Mouse (Mus musculus) erythroblast, embryonic 14.5 days (primary cell): ENCODE measurements around the gene Sh3pxd2a. TPM values are rescaled to one million over a fixed set of nuclear protein-coding genes. Genes with fewer than 3 reads are reported as not detected.

Experiments
- H3K27me3 ChIP-seq: 2 replicates; pipeline ENCODE4 v1.6.1; 2012; ENCODE audit warnings: inconsistent platforms; ENCODE audit not compliant: control insufficient read depth
- H3K36me3 ChIP-seq: 2 replicates; pipeline ENCODE4 v1.6.1; 2012; ENCODE audit warnings: mild to moderate bottlenecking, inconsistent platforms; ENCODE audit not compliant: control insufficient read depth
- H3K4me1 ChIP-seq: 2 replicates; pipeline ENCODE4 v1.6.1; 2012; ENCODE audit warnings: inconsistent platforms; ENCODE audit not compliant: control insufficient read depth
- H3K4me3 ChIP-seq: replicated peaks from 2 replicates; pipeline ENCODE3; 2012; ENCODE audit warnings: moderate library complexity, mild to moderate bottlenecking, inconsistent platforms
- H3K9me3 ChIP-seq: 2 replicates; pipeline ENCODE4 v1.6.1; 2012; ENCODE audit warnings: low read length, inconsistent platforms, mixed read lengths; ENCODE audit not compliant: control insufficient read depth
- GATA1 ChIP-seq: IDR thresholded peaks from 2 replicates; pipeline ENCODE4 v1.6.1; 2012; ENCODE audit warnings: low read length, inconsistent platforms, mixed read lengths
- TAL1 ChIP-seq: IDR thresholded peaks from 3 replicates; pipeline ENCODE4 v1.6.1; 2012; ENCODE audit warnings: low read length, inconsistent platforms, mixed read lengths
- polyA plus RNA-seq: library from polyadenylated mRNA; stranded (reverse); fragments of >175 nt; gene quantifications from 2 replicates; pipeline ENCODE4 v1.2.3, GENCODE M21; 2012

The Sh3pxd2a gene
- polyA plus RNA-seq, 1 experiment: 0.10 TPM

DNA sequence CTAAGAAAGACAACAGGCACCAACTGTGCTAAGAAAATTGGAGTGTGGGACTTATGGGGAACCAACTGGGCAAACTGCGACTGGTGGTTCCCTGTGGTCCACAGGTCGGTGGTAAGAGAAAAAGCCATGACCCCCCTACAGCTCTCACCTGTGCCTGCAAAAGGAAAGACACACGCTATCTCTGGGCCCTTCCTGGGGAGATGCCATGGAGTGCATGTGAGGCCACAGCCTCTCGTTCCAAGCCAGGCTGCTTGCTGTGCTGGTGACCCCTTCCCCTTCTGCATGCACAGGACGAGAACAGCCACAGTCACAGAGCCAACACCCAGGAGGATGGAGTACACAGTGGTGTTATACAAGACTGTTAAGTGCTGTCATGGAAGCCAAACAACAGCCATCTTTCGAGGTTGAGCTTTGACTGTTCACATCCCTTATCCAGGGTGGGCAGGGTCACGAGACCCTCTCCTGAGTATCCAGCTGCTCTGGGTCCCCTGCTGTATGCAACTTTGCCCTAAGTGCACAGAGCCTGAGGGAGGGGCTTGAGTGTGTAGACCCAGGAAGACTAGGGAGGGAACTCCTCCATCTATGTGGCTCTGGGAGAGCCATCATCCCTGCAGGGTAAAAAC is 117.1 kb downstream of the Sh3pxd2a start:
- Histone ChIP-seq H3K4me3 (no peak overlapping the region), H3K4me1 (peaks cover 21% of the 10 kb centered on the region), H3K9me3 (no peaks in the 10 kb centered on the region; the same call in 1 of the 2 replicates), H3K27me3 (peaks cover 49% of the 10 kb centered on the region), H3K36me3 (no peaks in the 10 kb centered on the region)
- no peak for TF ChIP-seq TAL1
- no peak for TF ChIP-seq GATA1

DNA sequence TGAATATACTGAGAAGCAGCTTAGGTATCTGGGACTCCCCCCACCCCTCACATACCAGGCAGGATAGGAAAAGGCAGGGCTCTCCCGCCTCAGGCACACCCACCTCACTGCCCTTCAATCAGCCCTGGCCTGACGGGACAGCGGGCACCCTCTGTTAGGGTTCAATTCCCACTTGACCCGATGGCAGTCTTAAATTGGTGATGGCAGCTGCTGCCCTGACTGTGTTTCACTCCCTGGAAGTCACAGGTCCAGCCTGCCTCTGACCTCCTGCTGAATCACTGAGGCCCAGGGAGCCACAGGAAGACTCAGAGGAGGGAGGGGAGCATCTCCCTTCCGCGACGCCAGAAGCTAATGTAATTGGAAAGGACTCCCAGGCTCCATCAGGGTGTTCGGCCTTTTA is 117.6 kb downstream of the Sh3pxd2a start:
- H3K4me3 ChIP-seq: no peak overlapping the region
- no peak for TF ChIP-seq GATA1
- no peak for TF ChIP-seq TAL1
- peaks cover 21% of the 10 kb centered on the region for H3K4me1 ChIP-seq
- H3K36me3 ChIP-seq: no peaks in the 10 kb centered on the region
- peaks cover 53% of the 10 kb centered on the region for H3K27me3 ChIP-seq
- no peaks in the 10 kb centered on the region; the same call in 1 of the 2 replicates for H3K9me3 ChIP-seq

DNA sequence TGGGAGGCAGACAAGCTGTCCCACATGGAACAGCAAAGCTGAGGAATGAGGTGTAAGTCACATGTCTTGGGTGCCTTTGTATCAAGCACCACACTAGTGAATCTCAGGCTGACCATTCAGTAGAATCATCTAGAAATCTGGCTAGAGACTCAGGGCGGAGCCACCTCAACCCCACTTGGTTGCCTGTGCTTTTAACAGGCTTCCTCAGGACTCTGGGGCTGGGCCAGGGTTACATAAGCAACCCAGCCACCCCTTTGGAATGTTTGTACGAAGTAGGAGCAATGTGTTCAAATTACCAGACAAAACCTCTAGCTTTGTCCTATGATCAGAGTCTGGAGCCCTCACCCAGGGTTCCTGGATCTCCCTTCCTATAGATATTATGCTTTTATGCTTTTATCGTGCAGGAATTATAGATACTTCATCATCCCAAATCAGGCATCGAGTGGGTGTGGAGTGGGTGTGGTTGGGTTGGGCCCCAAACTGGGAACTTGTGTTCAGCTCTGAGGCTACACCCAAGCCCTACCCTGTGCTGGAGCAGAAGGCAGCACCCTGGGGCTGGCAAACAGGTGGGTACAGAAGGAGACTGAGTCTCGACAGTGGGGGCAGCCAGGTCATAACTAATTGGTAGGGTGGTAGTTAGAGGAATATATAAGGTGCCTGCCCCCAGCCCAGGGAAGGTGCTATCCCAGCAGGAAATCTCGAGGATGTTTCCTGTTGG is 118.2 kb downstream of the Sh3pxd2a start:
- TF ChIP-seq TAL1 (no peak), GATA1 (no peak)
- H3K9me3 ChIP-seq: no peaks in the 10 kb centered on the region; the same call in 1 of the 2 replicates
- peaks cover 21% of the 10 kb centered on the region for H3K4me1 ChIP-seq
- H3K4me3 ChIP-seq: no peak overlapping the region
- peaks cover 55% of the 10 kb centered on the region for H3K27me3 ChIP-seq
- no peaks in the 10 kb centered on the region for H3K36me3 ChIP-seq

DNA sequence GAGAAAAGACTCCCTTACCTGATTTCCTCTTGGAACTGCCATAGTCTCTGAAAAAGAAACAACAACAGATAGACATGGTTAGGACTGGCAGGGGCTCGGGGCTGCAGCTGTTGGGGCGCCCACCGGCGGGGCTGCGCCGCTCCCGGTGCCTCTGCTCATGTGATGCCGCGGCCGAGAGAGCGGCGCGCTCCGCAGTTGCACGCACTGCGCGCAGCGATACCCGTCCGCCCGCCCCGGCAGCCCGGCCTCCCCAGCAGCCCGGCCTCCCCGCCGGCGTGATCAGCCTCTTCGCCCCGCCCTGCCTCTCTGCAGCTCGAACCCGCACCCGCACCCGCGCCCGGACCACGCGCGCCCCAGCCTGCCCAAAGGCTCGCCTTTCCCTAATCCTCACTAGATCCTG is 120.8 kb downstream of the Sh3pxd2a start:
- TF ChIP-seq TAL1 (no peak), GATA1 (no peak)
- peaks cover 29% of the 10 kb centered on the region for H3K4me1 ChIP-seq
- no peaks in the 10 kb centered on the region for H3K36me3 ChIP-seq
- H3K9me3 ChIP-seq: no peaks in the 10 kb centered on the region
- peaks cover 72% of the 10 kb centered on the region for H3K27me3 ChIP-seq
- no peak overlapping the region for H3K4me3 ChIP-seq

DNA sequence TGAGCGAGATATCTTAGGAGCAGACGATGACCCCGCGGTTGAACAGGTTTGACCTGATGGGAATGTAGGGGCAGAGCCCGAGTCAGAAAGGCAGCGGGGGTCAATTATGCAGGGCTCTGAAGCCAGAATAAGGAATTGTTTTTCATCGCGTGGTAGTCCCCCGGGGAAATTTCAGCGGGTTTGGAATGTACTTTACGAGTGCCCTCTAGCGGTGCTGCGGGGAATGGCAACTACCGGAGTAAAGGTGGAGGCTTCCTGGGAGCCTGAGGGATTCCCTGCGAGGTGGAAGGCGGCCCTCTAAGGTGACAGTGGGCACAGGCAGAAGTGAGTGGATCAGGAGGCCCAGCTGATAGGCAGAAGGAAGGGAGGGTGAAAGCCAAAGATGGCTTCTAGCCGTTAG is 125.0 kb downstream of the Sh3pxd2a start:
- Histone ChIP-seq H3K4me1 (peaks cover 8% of the 10 kb centered on the region), H3K9me3 (no peaks in the 10 kb centered on the region), H3K27me3 (peaks cover 49% of the 10 kb centered on the region), H3K36me3 (no peaks in the 10 kb centered on the region), H3K4me3 (no peak overlapping the region)
- TF ChIP-seq GATA1 (no peak), TAL1 (no peak)

DNA sequence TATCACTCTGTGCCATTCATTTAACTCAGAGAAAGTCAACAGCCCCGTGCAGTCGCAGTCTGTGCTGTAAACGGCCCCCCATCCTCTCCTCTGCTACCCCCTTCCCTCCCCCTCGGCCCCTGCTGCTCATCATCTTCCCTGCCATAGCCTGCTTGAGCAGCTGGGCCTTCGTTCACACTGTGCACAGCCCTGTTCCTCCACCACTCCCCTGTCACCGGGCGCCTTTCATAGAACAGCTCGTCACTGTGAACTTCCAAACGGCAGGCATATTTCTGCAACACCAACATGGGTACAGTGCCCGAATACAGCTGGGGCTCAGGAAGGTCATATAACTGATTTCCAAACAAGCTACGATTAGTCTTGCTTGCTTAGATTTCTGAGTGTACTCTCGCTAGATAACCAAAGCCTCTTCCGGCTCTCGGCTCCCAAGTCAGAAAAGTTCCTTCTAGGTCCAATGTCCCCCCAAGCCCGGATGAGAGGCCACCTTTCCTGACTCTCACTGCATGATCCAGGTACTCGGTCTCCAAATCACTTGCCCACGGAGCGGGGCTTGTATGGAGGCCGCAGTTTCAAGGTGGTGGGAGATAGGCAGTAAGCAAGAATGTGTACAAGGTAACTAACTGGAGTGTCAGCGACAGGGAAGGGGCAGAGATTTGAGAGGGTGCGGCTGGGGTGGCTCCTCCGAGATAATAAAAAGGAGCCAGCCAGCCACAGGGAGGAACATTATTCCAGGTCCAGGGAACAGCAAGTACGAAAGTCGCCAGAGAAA is 125.6 kb downstream of the Sh3pxd2a start:
- no peak for TF ChIP-seq TAL1
- TF ChIP-seq GATA1: no peak
- H3K27me3 ChIP-seq: peaks cover 44% of the 10 kb centered on the region
- no peaks in the 10 kb centered on the region for H3K9me3 ChIP-seq
- H3K36me3 ChIP-seq: no peaks in the 10 kb centered on the region
- H3K4me1 ChIP-seq: peaks cover 8% of the 10 kb centered on the region
- H3K4me3 ChIP-seq: no peak overlapping the region

DNA sequence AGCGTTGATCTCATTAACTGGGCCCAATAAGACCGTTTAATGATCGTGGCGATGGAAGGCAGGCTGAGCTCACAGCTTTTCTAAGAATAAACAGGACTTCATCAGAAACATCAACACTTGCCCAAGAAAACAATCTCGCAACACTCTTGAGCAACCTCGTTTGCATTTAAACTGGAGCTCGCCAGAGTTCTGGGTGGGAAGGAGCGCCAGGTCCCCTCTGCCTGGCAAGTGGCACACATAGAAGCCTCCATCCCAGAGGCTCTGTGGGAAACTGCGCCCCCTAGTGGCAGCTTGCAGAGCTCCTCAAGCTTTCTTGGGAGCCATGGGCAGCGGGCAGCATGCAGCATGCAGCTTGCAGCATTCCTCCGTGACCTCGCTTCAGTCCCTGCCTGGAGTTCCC is 126.5 kb downstream of the Sh3pxd2a start:
- H3K4me3 ChIP-seq: no peak overlapping the region
- peaks cover 35% of the 10 kb centered on the region for H3K27me3 ChIP-seq
- H3K4me1 ChIP-seq: peaks cover 8% of the 10 kb centered on the region
- TF ChIP-seq GATA1 (no peak), TAL1 (no peak)
- no peaks in the 10 kb centered on the region for H3K9me3 ChIP-seq
- no peaks in the 10 kb centered on the region for H3K36me3 ChIP-seq

DNA sequence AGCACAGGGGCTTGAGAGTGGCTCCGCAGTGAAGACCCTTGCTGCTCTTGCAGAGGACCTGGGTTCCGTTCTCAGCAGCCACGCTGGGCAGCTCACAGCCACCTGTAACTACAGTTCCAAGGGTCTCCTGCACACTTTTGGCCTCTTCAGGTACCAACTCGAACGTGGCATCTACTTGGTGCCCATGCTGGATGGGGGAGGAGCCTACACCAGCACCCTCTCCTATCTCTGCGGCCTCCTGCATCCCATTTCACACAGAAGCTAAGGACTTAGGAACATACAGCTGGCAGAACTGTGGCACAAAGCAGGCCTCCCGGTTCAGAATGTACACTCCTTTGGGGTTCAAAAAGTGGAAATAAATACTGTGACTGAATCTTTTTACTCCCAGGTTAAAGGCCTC is 127.0 kb downstream of the Sh3pxd2a start:
- Histone ChIP-seq H3K27me3 (peaks cover 30% of the 10 kb centered on the region), H3K4me1 (peaks cover 8% of the 10 kb centered on the region), H3K9me3 (no peaks in the 10 kb centered on the region), H3K36me3 (no peaks in the 10 kb centered on the region), H3K4me3 (no peak overlapping the region)
- TF ChIP-seq GATA1: no peak

DNA sequence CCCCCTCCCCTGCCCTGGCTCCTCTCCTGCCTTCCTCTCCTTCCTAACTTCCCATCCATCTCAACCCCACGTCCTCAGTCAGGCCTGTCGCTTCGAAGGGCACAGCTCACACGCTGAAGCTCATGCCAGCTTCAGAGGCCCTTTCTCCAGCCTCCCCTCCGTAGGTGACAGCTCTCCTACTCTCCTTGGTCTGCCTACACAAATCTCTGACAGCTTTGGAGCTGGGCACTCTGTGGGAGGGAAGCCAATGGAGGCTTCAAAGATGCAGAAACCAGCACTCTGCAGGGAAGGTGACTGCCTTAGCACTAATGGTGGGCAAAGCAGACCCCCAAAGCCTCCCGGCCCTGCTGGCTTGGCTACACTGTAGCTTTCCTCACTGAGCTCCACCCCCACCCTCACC is 128.9 kb downstream of the Sh3pxd2a start:
- H3K4me1 ChIP-seq: peaks cover 8% of the 10 kb centered on the region
- no peaks in the 10 kb centered on the region for H3K9me3 ChIP-seq
- TF ChIP-seq GATA1 (no peak), TAL1 (no peak)
- H3K4me3 ChIP-seq: no peak overlapping the region
- H3K36me3 ChIP-seq: no peaks in the 10 kb centered on the region
- H3K27me3 ChIP-seq: peaks cover 17% of the 10 kb centered on the region
